Mouse (Mus musculus) ovary, postnatal 14 days (tissue): ENCODE results near the gene Olfr444.

Experiments
- DNase-seq: peaks from one replicate; pipeline ENCODE4 v3.0.0; 2022; ENCODE audit warnings: low spot score

The Olfr444 gene

GRCm38 (mm10) chr6:42948767-42949166 lies at the start of gene Olfr444:
Olfr444 (plus strand) TSS chr6:42949067.
- no peak for DNase-seq

- DNase-seq, result no peak
These were observed 48.5 kb upstream of the Olfr444 start for GRCm38 (mm10) chr6:42900345-42900744.

GRCm38 (mm10) chr6:42908578-42908977 lies 40.3 kb upstream of the Olfr444 start, which contains the start of gene Olfr447:
Olfr447 (plus strand) TSS chr6:42908878.
- no peak for DNase-seq

GRCm38 (mm10) chr6:42921077-42921476 lies 27.8 kb upstream of the Olfr444 start, which contains the start of gene Olfr446:
Olfr446 (plus strand) TSS chr6:42921377.
- DNase-seq, result no peak

- no peak for DNase-seq
These were observed 31.5 kb downstream of the Olfr444 start for GRCm38 (mm10) chr6:42980377-42980776.
